Comparison of ENCODE assay signal across 22 mouse cellular contexts in the genomic region with DNA sequence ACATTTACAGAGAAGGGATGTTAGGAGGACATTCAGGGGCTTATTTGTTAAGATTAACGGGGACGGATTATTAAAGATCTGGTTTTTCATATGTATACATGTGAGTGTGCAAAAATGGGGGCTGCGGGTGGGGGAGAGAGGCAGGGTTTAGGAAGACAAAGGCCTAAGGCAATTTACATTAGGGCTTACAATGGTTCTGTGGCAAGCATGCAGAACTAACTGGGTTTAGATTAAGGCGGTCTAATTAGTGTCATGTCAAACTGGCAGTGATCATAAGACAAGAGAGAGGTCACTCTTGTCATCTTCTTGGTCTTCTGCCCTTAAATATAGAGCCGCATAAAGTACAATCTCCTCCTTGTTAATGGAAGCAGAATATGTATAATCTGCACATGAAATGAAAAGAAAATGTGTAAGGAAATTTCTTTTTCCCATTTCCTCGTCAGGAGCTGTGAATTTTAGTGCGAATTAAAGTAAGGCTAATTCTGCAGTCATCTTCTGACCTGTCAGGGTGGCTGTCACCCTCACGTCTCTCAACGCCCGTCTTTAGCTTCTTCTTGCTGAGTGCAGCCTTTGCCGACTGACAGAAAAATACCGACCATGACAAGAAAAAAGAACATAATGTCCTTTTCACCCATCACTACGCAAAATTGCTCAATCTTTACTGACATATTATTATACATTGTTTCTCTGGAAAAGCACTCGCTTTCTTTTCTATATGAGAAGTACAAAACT.
A peak's percentile ranks its signal among the peaks of the same experiment; 100 is the strongest.
DNase-seq lines count a peak whose midpoint lies in the region; ATAC-seq lines count a peak whose summit lies in the region.
"Had no signal": no experiment of that assay in that cellular context is flagged by ENCODE, and none has a peak within 500 bp of the region (broad histone marks: within the 10 kb centered on the region; RNA-seq: fewer than 3 reads in every experiment).

No protein-coding gene starts in this region.

- 73% methylated on average over 14 of the region's 14 CpGs for WGBS in embryonic facial prominence, embryonic 14.5 days
- 75% methylated on average over 14 of the region's 14 CpGs for WGBS in embryonic facial prominence, embryonic 10.5 days
- WGBS in midbrain, embryonic 11.5 days, result 72% methylated on average over 14 of the region's 14 CpGs
- WGBS in midbrain, embryonic 10.5 days, result 83% methylated on average over 14 of the region's 14 CpGs
- WGBS in hindbrain, embryonic 14.5 days, result 43% methylated on average over 14 of the region's 14 CpGs
- WGBS in liver, embryonic 12.5 days (ENCODE audit: insufficient replicate concordance), result 81% methylated on average over 14 of the region's 14 CpGs

- peak; percentile 34 for DNase-seq in embryonic facial prominence, embryonic 14.5 days (ENCODE audit: low spot score)
- no peak for DNase-seq in embryonic facial prominence, embryonic 10.5 days (ENCODE audit: low spot score)
- no peak for DNase-seq in midbrain, embryonic 11.5 days (ENCODE audit: low spot score, missing footprints)
- no peak for DNase-seq in midbrain, embryonic 10.5 days (ENCODE audit: low spot score)
- DNase-seq in hindbrain, embryonic 14.5 days (ENCODE audit: low spot score), result no peak
- DNase-seq in right cerebral cortex, postnatal 36 days (ENCODE audit: low spot score in 2 of 2), result no peak
- DNase-seq in layer of hippocampus, postnatal 14 days (ENCODE audit: low spot score in 2 of 2), result no peak
- DNase-seq: adrenal gland, adult 8-10 months; cerebellum, postnatal 10 days; heart, postnatal 14 days; kidney, adult 2 months; kidney, postnatal 14 days; left cerebral cortex, postnatal 4 days; liver; liver, postnatal 0 days; right cerebral cortex, adult 18-20 months; thymus, postnatal 36 days had no signal

- H3K9me3 ChIP-seq in embryonic facial prominence, embryonic 14.5 days (ENCODE audit: control insufficient read depth, low read length), result no peaks in the 10 kb centered on the region
- no peaks in the 10 kb centered on the region for H3K9me3 ChIP-seq in embryonic facial prominence, embryonic 10.5 days
- no peaks in the 10 kb centered on the region for H3K9me3 ChIP-seq in midbrain, embryonic 11.5 days (ENCODE audit: control insufficient read depth, low read length)
- no peaks in the 10 kb centered on the region for H3K9me3 ChIP-seq in midbrain, embryonic 10.5 days (replicated peaks)
- no peaks in the 10 kb centered on the region for H3K9me3 ChIP-seq in hindbrain, embryonic 14.5 days (ENCODE audit: control insufficient read depth, low read length)
- no peaks in the 10 kb centered on the region for H3K9me3 ChIP-seq in liver, embryonic 12.5 days (replicated peaks)
- H3K9me3 ChIP-seq: embryonic facial prominence, embryonic 13.5 days had no signal

- H3K4me1 ChIP-seq in embryonic facial prominence, embryonic 14.5 days (ENCODE audit: control insufficient read depth, insufficient read depth, low read length), result no peaks in the 10 kb centered on the region
- H3K4me1 ChIP-seq in embryonic facial prominence, embryonic 10.5 days, result no peaks in the 10 kb centered on the region
- peaks cover 4% of the 10 kb centered on the region; the same call in 1 of the 2 replicates for H3K4me1 ChIP-seq in midbrain, embryonic 11.5 days (ENCODE audit: control insufficient read depth, insufficient read depth, low read length)
- H3K4me1 ChIP-seq in midbrain, embryonic 10.5 days, result peaks cover 25% of the 10 kb centered on the region
- peaks cover 4% of the 10 kb centered on the region; the same call in 1 of the 2 replicates for H3K4me1 ChIP-seq in hindbrain, embryonic 14.5 days (replicated peaks; ENCODE audit: control insufficient read depth, insufficient read depth, low read length)
- no peaks in the 10 kb centered on the region for H3K4me1 ChIP-seq in liver, embryonic 12.5 days
- H3K4me1 ChIP-seq: embryonic facial prominence, embryonic 13.5 days had no signal

- no peaks in the 10 kb centered on the region for H3K36me3 ChIP-seq in embryonic facial prominence, embryonic 14.5 days (ENCODE audit: control insufficient read depth, insufficient read depth, low read length)
- no peaks in the 10 kb centered on the region for H3K36me3 ChIP-seq in embryonic facial prominence, embryonic 10.5 days (replicated peaks)
- no peaks in the 10 kb centered on the region for H3K36me3 ChIP-seq in midbrain, embryonic 11.5 days (ENCODE audit: control insufficient read depth, insufficient read depth, low read length)
- H3K36me3 ChIP-seq in midbrain, embryonic 10.5 days, result no peaks in the 10 kb centered on the region
- H3K36me3 ChIP-seq in hindbrain, embryonic 14.5 days (replicated peaks; ENCODE audit: control insufficient read depth, insufficient read depth), result no peaks in the 10 kb centered on the region
- H3K36me3 ChIP-seq in liver, embryonic 12.5 days, result no peaks in the 10 kb centered on the region
- H3K36me3 ChIP-seq: embryonic facial prominence, embryonic 13.5 days had no signal

- no peak overlapping the region for H3K4me2 ChIP-seq in embryonic facial prominence, embryonic 14.5 days (ENCODE audit: low read depth, low read length)
- H3K4me2 ChIP-seq in midbrain, embryonic 11.5 days, result no peak overlapping the region
- no peak overlapping the region for H3K4me2 ChIP-seq in hindbrain, embryonic 14.5 days (replicated peaks)
- H3K4me2 ChIP-seq in liver, embryonic 12.5 days, result no peak overlapping the region
- H3K4me2 ChIP-seq: embryonic facial prominence, embryonic 13.5 days; heart, embryonic 11.5 days had no signal

- H3K27ac ChIP-seq in embryonic facial prominence, embryonic 14.5 days (replicated peaks; ENCODE audit: low read depth, low read length), result no peak overlapping the region
- no peak overlapping the region for H3K27ac ChIP-seq in embryonic facial prominence, embryonic 10.5 days (replicated peaks)
- H3K27ac ChIP-seq in midbrain, embryonic 11.5 days (ENCODE audit: low read depth, low read length), result no peak overlapping the region; the same call in 1 of the 2 replicates
- H3K27ac ChIP-seq in midbrain, embryonic 10.5 days (replicated peaks), result no peak overlapping the region
- peak overlapping the region; percentile 32 for H3K27ac ChIP-seq in hindbrain, embryonic 14.5 days
- H3K27ac ChIP-seq in liver, embryonic 12.5 days, result no peak overlapping the region
- H3K27ac ChIP-seq: embryonic facial prominence, embryonic 13.5 days; layer of hippocampus, adult 2 months had no signal

- ATAC-seq in embryonic facial prominence, embryonic 14.5 days (ENCODE audit: low read depth), result no peak
- ATAC-seq in midbrain, embryonic 11.5 days (ENCODE audit: low FRiP score), result peak; percentile 56; the same call in 1 of the 2 replicates
- no peak for ATAC-seq in hindbrain, embryonic 14.5 days (ENCODE audit: low FRiP score)
- no peak for ATAC-seq in liver, embryonic 12.5 days
- ATAC-seq: liver, postnatal 0 days; Patski had no signal

- no peak overlapping the region for H3K9ac ChIP-seq in embryonic facial prominence, embryonic 14.5 days (ENCODE audit: low read depth, low read length)
- H3K9ac ChIP-seq in midbrain, embryonic 11.5 days (ENCODE audit: low read length), result no peak overlapping the region
- H3K9ac ChIP-seq in hindbrain, embryonic 14.5 days, result no peak overlapping the region
- H3K9ac ChIP-seq in liver, embryonic 12.5 days, result no peak overlapping the region
- H3K9ac ChIP-seq: embryonic facial prominence, embryonic 13.5 days; liver, postnatal 0 days had no signal

- no peak overlapping the region for H3K4me3 ChIP-seq in embryonic facial prominence, embryonic 14.5 days (ENCODE audit: low read depth, low read length)
- no peak overlapping the region for H3K4me3 ChIP-seq in embryonic facial prominence, embryonic 10.5 days
- H3K4me3 ChIP-seq in midbrain, embryonic 11.5 days (ENCODE audit: low read depth, low read length), result no peak overlapping the region
- no peak overlapping the region for H3K4me3 ChIP-seq in midbrain, embryonic 10.5 days
- no peak overlapping the region for H3K4me3 ChIP-seq in hindbrain, embryonic 14.5 days (replicated peaks; ENCODE audit: low read length)
- no peak overlapping the region for H3K4me3 ChIP-seq in liver, embryonic 12.5 days
- H3K4me3 ChIP-seq: embryonic facial prominence, embryonic 13.5 days; layer of hippocampus, adult 2 months had no signal

- H3K27me3 ChIP-seq in embryonic facial prominence, embryonic 14.5 days (replicated peaks; ENCODE audit: control insufficient read depth, insufficient read depth, low read length), result no peaks in the 10 kb centered on the region
- H3K27me3 ChIP-seq in embryonic facial prominence, embryonic 10.5 days (replicated peaks; ENCODE audit: low read depth, poor library complexity, severe bottlenecking), result no peaks in the 10 kb centered on the region
- H3K27me3 ChIP-seq in midbrain, embryonic 11.5 days (ENCODE audit: control insufficient read depth, insufficient read depth, low read length), result no peaks in the 10 kb centered on the region
- H3K27me3 ChIP-seq in midbrain, embryonic 10.5 days (ENCODE audit: low read depth, poor library complexity, severe bottlenecking), result no peaks in the 10 kb centered on the region
- no peaks in the 10 kb centered on the region for H3K27me3 ChIP-seq in hindbrain, embryonic 14.5 days (ENCODE audit: control insufficient read depth, insufficient read depth, low read length)
- no peaks in the 10 kb centered on the region for H3K27me3 ChIP-seq in liver, embryonic 12.5 days (replicated peaks)
- H3K27me3 ChIP-seq: embryonic facial prominence, embryonic 13.5 days had no signal
